Mouse (Mus musculus) CH12.LX (cell line): ENCODE data around the gene Ciapin1. TPM values are rescaled to one million over a fixed set of nuclear protein-coding genes. Genes with fewer than 3 reads are reported as not detected.

Source experiments
- DNase-seq: peaks from one replicate; pipeline ENCODE4 v3.0.0-alpha.2; 2013; ENCODE audit errors: extremely low read depth
- H3K27ac ChIP-seq: 2 replicates; pipeline ENCODE4 v1.5.1; 2012; ENCODE audit warnings: low read depth, mild to moderate bottlenecking, control low read depth, moderate library complexity; ENCODE audit not compliant: insufficient read depth
- H3K27me3 ChIP-seq: replicated peaks from 2 replicates; pipeline ENCODE3; 2012; ENCODE audit warnings: inconsistent platforms
- H3K36me3 ChIP-seq, 2 experiments: replicated peaks in 1 of 2; 2 replicates each; pipeline versions ENCODE3 to v1.6.1; 2012; ENCODE audit warnings: inconsistent platforms in 1 of 2, low read length in 1 of 2, mild to moderate bottlenecking in 1 of 2, mixed read lengths in 1 of 2, moderate library complexity in 1 of 2; ENCODE audit not compliant: control insufficient read depth in 1 of 2, insufficient read depth in 1 of 2
- H3K4me1 ChIP-seq, 2 experiments: 2 replicates each; pipeline ENCODE4 v1.6.1; 2012; ENCODE audit warnings: inconsistent platforms in 1 of 2, moderate library complexity in 1 of 2; ENCODE audit not compliant: insufficient read depth in 2 of 2, control insufficient read depth in 1 of 2
- H3K4me2 ChIP-seq: 2 replicates; pipeline ENCODE4 v1.6.1; 2012; ENCODE audit warnings: low read depth, mild to moderate bottlenecking, control low read depth; ENCODE audit not compliant: poor library complexity, insufficient read depth, severe bottlenecking
- H3K4me3 ChIP-seq, 3 experiments: fragments of 150-350 bp in 1 of 3; sonication (generic) in 1 of 3; replicated peaks in 1 of 3; 2 replicates each; pipeline versions ENCODE3 to v1.5.1; 2011 to 2012; ENCODE audit warnings: low read depth in 2 of 3, low read length in 2 of 3, mild to moderate bottlenecking in 2 of 3, moderate library complexity in 2 of 3, control low read depth in 1 of 3, improper control_type of control experiment in 1 of 3, inconsistent platforms in 1 of 3, mixed read lengths in 1 of 3; ENCODE audit not compliant: poor library complexity in 1 of 3
- H3K79me2 ChIP-seq: replicated peaks from 2 replicates; pipeline ENCODE4 v1.6.1; 2012; ENCODE audit warnings: mild to moderate bottlenecking, moderate library complexity; ENCODE audit not compliant: control insufficient read depth, poor library complexity, insufficient read depth, severe bottlenecking; ENCODE audit errors: extremely low read depth
- H3K9ac ChIP-seq: 2 replicates; pipeline ENCODE4 v1.6.1; 2012; ENCODE audit warnings: low read depth, mild to moderate bottlenecking, control low read depth, moderate library complexity; ENCODE audit not compliant: insufficient read depth
- H3K9me3 ChIP-seq: replicated peaks from 2 replicates; pipeline ENCODE3; 2012; ENCODE audit warnings: low read length, inconsistent platforms, mixed read lengths
- BHLHE40 ChIP-seq: IDR thresholded peaks from 2 replicates; pipeline ENCODE4 v1.6.1; 2011; ENCODE audit warnings: mild to moderate bottlenecking, low read depth, low read length, improper control_type of control experiment
- CHD1 ChIP-seq: IDR thresholded peaks from 2 replicates; pipeline ENCODE4 v1.6.1; 2012; ENCODE audit warnings: low read depth, low read length, improper control_type of control experiment, inconsistent platforms
- CHD2 ChIP-seq: IDR thresholded peaks from 2 replicates; pipeline ENCODE4 v1.6.1; 2011; ENCODE audit warnings: low read length, improper control_type of control experiment
- CTCF ChIP-seq, 2 experiments: IDR thresholded peaks in 1 of 2; conservative IDR thresholded peaks in 1 of 2; 2 replicates each; pipeline ENCODE4 v1.5.1; 2011 to 2012; ENCODE audit warnings: low read depth in 2 of 2, low read length in 2 of 2, improper control_type of control experiment in 1 of 2, inconsistent platforms in 1 of 2, mild to moderate bottlenecking in 1 of 2, moderate library complexity in 1 of 2
- E2F4 ChIP-seq: IDR thresholded peaks from 2 replicates; pipeline ENCODE4 v1.6.1; 2011; ENCODE audit warnings: low read depth, low read length, improper control_type of control experiment; ENCODE audit not compliant: insufficient replicate concordance
- EP300 ChIP-seq: IDR thresholded peaks from 2 replicates; pipeline ENCODE4 v1.6.1; 2011; ENCODE audit warnings: low read length, improper control_type of control experiment
- ETS1 ChIP-seq: conservative IDR thresholded peaks from 2 replicates; pipeline ENCODE4 v1.6.1; 2012; ENCODE audit warnings: low read depth, mild to moderate bottlenecking, inconsistent platforms, low read length, improper control_type of control experiment, moderate library complexity
- GABPA ChIP-seq: IDR thresholded peaks from 2 replicates; pipeline ENCODE4 v1.6.1; 2012; ENCODE audit warnings: low read depth, low read length, improper control_type of control experiment, inconsistent platforms; ENCODE audit not compliant: insufficient replicate concordance
- IRF4 ChIP-seq: IDR thresholded peaks from 2 replicates; pipeline ENCODE4 v1.6.1; 2014; ENCODE audit warnings: low read depth, mild to moderate bottlenecking, inconsistent platforms, low read length, improper control_type of control experiment
- JUND ChIP-seq: conservative IDR thresholded peaks from 2 replicates; pipeline ENCODE4 v1.6.1; 2011; ENCODE audit warnings: low read depth, low read length, improper control_type of control experiment
- KAT2A ChIP-seq: IDR thresholded peaks from 2 replicates; pipeline ENCODE4 v1.6.1; 2012; ENCODE audit warnings: low read length, improper control_type of control experiment, inconsistent platforms; ENCODE audit not compliant: insufficient replicate concordance
- MAFK ChIP-seq: IDR thresholded peaks from 2 replicates; pipeline ENCODE4 v1.6.1; 2011; ENCODE audit warnings: low read length, improper control_type of control experiment; ENCODE audit not compliant: insufficient replicate concordance
- MAX ChIP-seq: IDR thresholded peaks from 2 replicates; pipeline ENCODE4 v1.6.1; 2011; ENCODE audit warnings: low read length, improper control_type of control experiment
- MXI1 ChIP-seq: IDR thresholded peaks from 2 replicates; pipeline ENCODE4 v1.6.1; 2011; ENCODE audit warnings: mild to moderate bottlenecking, low read depth, low read length, improper control_type of control experiment
- MYC ChIP-seq: IDR thresholded peaks from 2 replicates; pipeline ENCODE4 v1.6.1; 2011; ENCODE audit warnings: low read depth, mild to moderate bottlenecking, improper control_type of control experiment, low read length
- NELFE ChIP-seq: IDR thresholded peaks from 2 replicates; pipeline ENCODE4 v1.6.1; 2011; ENCODE audit warnings: low read depth, low read length, improper control_type of control experiment
- PAX5 ChIP-seq: IDR thresholded peaks from 2 replicates; pipeline ENCODE4 v1.6.1; 2012; ENCODE audit warnings: low read length, inconsistent platforms, mixed read lengths
- POLR2A ChIP-seq: IDR thresholded peaks from 2 replicates; pipeline ENCODE4 v1.6.1; 2011; ENCODE audit warnings: low read depth, mild to moderate bottlenecking, improper control_type of control experiment, low read length
- POLR2AphosphoS2 ChIP-seq: IDR thresholded peaks from 2 replicates; pipeline ENCODE4 v1.6.1; 2011; ENCODE audit warnings: low read depth, low read length, improper control_type of control experiment
- RAD21 ChIP-seq: IDR thresholded peaks from 2 replicates; pipeline ENCODE4 v1.6.1; 2011; ENCODE audit warnings: low read depth, mild to moderate bottlenecking, low read length, improper control_type of control experiment, moderate library complexity
- RCOR1 ChIP-seq: conservative IDR thresholded peaks from 2 replicates; pipeline ENCODE4 v1.6.1; 2012; ENCODE audit warnings: low read depth, mild to moderate bottlenecking, inconsistent platforms, low read length, improper control_type of control experiment
- SIN3A ChIP-seq: IDR thresholded peaks from 2 replicates; pipeline ENCODE4 v1.6.1; 2012; ENCODE audit warnings: low read length, improper control_type of control experiment, inconsistent platforms
- TBP ChIP-seq: conservative IDR thresholded peaks from 2 replicates; pipeline ENCODE4 v1.6.1; 2011; ENCODE audit warnings: low read depth, low read length, improper control_type of control experiment
- TCF12 ChIP-seq: IDR thresholded peaks from 2 replicates; pipeline ENCODE4 v1.6.1; 2014; ENCODE audit warnings: low read depth, mild to moderate bottlenecking, inconsistent platforms, low read length, improper control_type of control experiment
- USF2 ChIP-seq: conservative IDR thresholded peaks from 2 replicates; pipeline ENCODE4 v1.6.1; 2011; ENCODE audit warnings: low read depth, low read length, improper control_type of control experiment
- ZC3H11A ChIP-seq: IDR thresholded peaks from 2 replicates; pipeline ENCODE4 v1.6.1; 2012; ENCODE audit warnings: low read depth, mild to moderate bottlenecking, inconsistent platforms, low read length, improper control_type of control experiment
- ZKSCAN1 ChIP-seq: IDR thresholded peaks from 2 replicates; pipeline ENCODE4 v1.6.1; 2012; ENCODE audit warnings: low read depth, inconsistent platforms, low read length, improper control_type of control experiment, borderline replicate concordance
- ZMIZ1 ChIP-seq: IDR thresholded peaks from 2 replicates; pipeline ENCODE4 v1.6.1; 2012; ENCODE audit warnings: low read depth, mild to moderate bottlenecking, inconsistent platforms, low read length, improper control_type of control experiment
- ZNF384 ChIP-seq: IDR thresholded peaks from 2 replicates; pipeline ENCODE4 v1.6.1; 2012; ENCODE audit warnings: low read depth, low read length, improper control_type of control experiment, inconsistent platforms
- dilution Hi-C: fragments of 300-500 bp; cut with MboI; formaldehyde crosslinking; loops from 2 replicates; pipeline ENCODE4 v1.14.3; 2020; ENCODE audit warnings: low sequenced_read_pairs; ENCODE audit not compliant: extremely low pct_unique_long_range_greater_than_20kb, extremely low pct_ligation_motif_present
- in situ Hi-C: fragments of 300-500 bp; cut with MboI; formaldehyde crosslinking; loops from 3 replicates; pipeline ENCODE4 v1.14.3; 2019; ENCODE audit warnings: low sequenced_read_pairs, low pct_ligation_motif_present, low pct_unique_long_range_greater_than_20kb, mixed read lengths
- polyA plus RNA-seq: library from polyadenylated mRNA; unstranded; fragments of >175 nt; gene quantifications from 2 replicates; pipeline ENCODE4 v1.2.1, GENCODE M21; 2012; ENCODE audit warnings: low read depth; ENCODE audit not compliant: insufficient read length
- total RNA-seq, 2 experiments: library from RNA; depleted of rRNA; stranded (reverse); fragments of 300-350 nt in 1 of 2; fragments of >200 nt in 1 of 2; gene quantifications; 2 replicates each; pipeline ENCODE4 v1.2.3; 2012 to 2014

Gene Ciapin1
- total and polyA plus RNA-seq, 3 experiments = 83.1 to 139 (median 97.1) TPM

DNA sequence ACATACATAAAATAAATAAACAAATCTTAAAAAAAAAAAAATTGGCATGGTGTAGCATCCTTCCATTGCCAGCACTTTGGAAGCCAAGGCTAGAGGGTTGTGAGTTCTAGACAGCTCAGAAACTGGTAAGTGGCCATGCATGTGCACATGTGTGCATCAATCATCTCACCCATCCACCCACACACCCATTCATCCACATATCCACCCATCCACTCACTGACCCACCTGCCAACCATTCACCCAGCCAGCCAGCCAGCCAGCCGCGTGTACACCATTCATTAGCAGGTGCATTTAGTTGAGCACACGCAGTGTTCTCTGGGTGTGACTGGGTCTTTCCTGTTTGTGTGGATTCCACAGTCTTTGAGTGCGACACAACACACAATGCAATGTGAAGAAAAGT is 32.3 kb downstream of the Ciapin1 start:
- in situ Hi-C loops (no loop called here), dilution Hi-C loops (no loop called here)
- Histone ChIP-seq H3K9me3 (no peaks in the 10 kb centered on the region), H3K27me3 (no peaks in the 10 kb centered on the region), H3K4me2 (no peak overlapping the region), H3K79me2 (no peaks in the 10 kb centered on the region), H3K4me1 (peaks cover 49 to 80% of the 10 kb centered on the region in 2 experiments), H3K4me3 (no peak overlapping the region), H3K27ac (no peak overlapping the region), H3K36me3 (no peaks in the 10 kb centered on the region), H3K9ac (no peak overlapping the region)
- TF ChIP-seq NELFE = no peak
- TF ChIP-seq ZMIZ1 = no peak
- no peak for TF ChIP-seq ETS1
- TF ChIP-seq TBP = no peak
- no peak for TF ChIP-seq KAT2A
- no peak for TF ChIP-seq USF2
- no peak for TF ChIP-seq PAX5
- TF ChIP-seq TCF12 = no peak
- TF ChIP-seq ZNF384 = no peak
- TF ChIP-seq POLR2A = no peak
- no peak for TF ChIP-seq MXI1
- no peak for TF ChIP-seq RAD21
- TF ChIP-seq MAFK = no peak
- TF ChIP-seq MYC = no peak
- no peak for TF ChIP-seq RCOR1
- TF ChIP-seq ZKSCAN1 = no peak
- TF ChIP-seq JUND = no peak
- TF ChIP-seq SIN3A = no peak
- no peak for TF ChIP-seq GABPA
- TF ChIP-seq BHLHE40 = no peak
- no peak for DNase-seq

DNA sequence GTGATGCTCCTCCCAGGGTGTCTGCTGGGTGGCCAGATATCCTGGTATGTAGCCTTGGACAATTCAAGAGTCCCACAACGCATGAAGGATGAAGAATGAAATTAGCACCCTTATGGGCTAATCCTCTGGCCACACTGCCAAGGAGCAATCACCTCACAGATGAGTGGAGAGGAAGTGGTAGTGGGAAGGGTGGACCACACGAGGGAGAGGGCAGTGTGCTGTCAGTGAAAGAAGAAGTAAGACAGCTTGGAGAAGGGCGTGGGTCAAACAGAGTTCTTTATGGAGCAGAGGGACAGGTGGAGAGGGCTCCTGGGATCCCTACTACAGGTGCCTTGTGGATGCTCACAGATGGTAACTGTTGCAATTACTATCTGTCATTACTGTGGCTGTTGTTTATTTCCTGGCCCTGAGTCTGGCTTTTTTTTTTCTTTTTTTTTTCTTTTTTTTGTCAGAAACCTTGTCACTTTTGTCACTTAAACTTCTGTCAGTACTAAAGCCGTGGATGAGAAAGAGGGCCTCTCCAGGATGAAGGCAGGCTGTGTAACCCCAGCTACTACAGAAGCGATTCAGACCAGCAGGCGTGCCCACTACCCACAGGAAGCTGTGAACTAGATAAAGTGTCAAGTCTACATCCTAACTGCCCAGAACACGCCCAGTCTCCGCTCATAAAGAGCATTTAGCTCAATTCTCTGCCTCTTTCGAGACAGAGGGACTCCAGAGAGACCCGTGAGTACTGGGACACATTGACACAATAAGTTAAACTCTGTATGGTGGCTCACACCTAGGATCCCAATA is 33.4 kb downstream of the Ciapin1 start:
- Histone ChIP-seq H3K79me2 (no peaks in the 10 kb centered on the region), H3K9me3 (no peaks in the 10 kb centered on the region), H3K4me1 (peaks cover 44 to 76% of the 10 kb centered on the region in 2 experiments), H3K9ac (no peak overlapping the region), H3K27ac (no peak overlapping the region), H3K4me2 (no peak overlapping the region), H3K4me3 (no peak overlapping the region), H3K36me3 (no peaks in the 10 kb centered on the region), H3K27me3 (no peaks in the 10 kb centered on the region)
- no peak for DNase-seq
- dilution Hi-C loops = no loop called here
- TF ChIP-seq E2F4 (no peak), POLR2AphosphoS2 (no peak), MAX (no peak), ZC3H11A (no peak), EP300 (no peak), CTCF (conservative IDR thresholded peaks at IDR 0.05 in 1 of 2, IDR thresholded peaks at IDR 0.05 in 1 of 2; ENCODE audit: low read depth in 2 of 2, low read length in 2 of 2) (no peak), BHLHE40 (no peak), ETS1 (no peak), RAD21 (no peak), TBP (no peak), MYC (no peak), USF2 (no peak), PAX5 (no peak), IRF4 (no peak), MAFK (no peak), RCOR1 (no peak), CHD2 (no peak), CHD1 (no peak)
- in situ Hi-C loops = no loop called here
